Mouse (Mus musculus) thymus, postnatal 10 days (tissue): ENCODE measurements around the gene Trim5.
A peak's percentile ranks its signal among the peaks of the same experiment; 100 is the strongest.
"Not testable (repeated sequence)": the region's sequence is repeated elsewhere in the genome, so short reads cannot be mapped to it uniquely, and the experiment has no call there.

Source experiments
- DNase-seq, 2 experiments: peaks; one replicate each; pipeline ENCODE4 v3.0.0; 2021; ENCODE audit warnings: low spot score in 2 of 2

The Trim5 gene

GRCm38 (mm10) chr7:104287576-104288443 lies at the start of gene Trim5:
Trim5 (minus strand) TSS chr7:104288094.
- not testable (repeated sequence) for DNase-seq

- not testable (repeated sequence) for DNase-seq
These were observed 47.7 kb upstream of the Trim5 start for GRCm38 (mm10) chr7:104335547-104335946.

DNA sequence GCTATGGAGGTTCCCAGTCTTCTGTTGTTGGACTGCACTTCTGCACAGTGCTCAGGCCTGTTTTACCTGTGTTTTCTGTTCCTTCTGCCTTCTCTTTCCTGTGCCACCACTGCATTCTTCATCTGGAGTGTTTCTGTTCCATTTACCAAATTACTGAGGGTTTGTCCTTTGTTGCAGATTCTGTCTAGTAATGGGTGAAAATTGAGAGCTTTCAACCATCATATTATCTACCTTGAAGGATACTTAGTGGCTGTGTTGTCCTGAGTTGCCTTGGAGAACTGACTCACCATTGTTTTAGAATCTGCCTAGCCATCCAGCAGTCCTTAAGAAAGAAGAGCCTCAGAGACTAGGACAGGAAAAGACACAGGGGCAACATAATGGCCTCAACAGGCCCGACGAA lies 41.3 kb upstream of the Trim5 start, which contains the start of gene Trim34b:
Gene Trim34b, plus strand, starts transcription at position 301 of the 400 bp plus-strand sequence.
- DNase-seq, result not testable (repeated sequence)

DNA sequence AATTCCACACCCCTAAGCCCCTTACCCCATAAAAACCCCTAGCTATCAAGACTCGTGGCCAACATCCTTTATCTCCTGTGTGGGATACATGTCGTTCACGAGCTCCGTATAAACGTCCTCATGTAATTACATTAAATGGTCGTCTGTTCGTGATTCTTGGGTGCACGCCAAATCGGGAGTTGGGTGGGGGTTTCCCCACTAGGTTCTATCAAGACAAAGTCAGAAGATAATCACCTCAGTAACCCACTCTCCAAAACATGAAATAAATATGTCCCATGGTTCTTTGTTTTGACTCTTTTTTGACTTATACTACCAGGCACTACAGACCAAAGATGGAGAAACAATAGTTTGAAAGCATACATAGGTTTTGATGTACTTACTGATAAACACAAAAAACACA lies 34.1 kb upstream of the Trim5 start:
- DNase-seq, result no peak

DNA sequence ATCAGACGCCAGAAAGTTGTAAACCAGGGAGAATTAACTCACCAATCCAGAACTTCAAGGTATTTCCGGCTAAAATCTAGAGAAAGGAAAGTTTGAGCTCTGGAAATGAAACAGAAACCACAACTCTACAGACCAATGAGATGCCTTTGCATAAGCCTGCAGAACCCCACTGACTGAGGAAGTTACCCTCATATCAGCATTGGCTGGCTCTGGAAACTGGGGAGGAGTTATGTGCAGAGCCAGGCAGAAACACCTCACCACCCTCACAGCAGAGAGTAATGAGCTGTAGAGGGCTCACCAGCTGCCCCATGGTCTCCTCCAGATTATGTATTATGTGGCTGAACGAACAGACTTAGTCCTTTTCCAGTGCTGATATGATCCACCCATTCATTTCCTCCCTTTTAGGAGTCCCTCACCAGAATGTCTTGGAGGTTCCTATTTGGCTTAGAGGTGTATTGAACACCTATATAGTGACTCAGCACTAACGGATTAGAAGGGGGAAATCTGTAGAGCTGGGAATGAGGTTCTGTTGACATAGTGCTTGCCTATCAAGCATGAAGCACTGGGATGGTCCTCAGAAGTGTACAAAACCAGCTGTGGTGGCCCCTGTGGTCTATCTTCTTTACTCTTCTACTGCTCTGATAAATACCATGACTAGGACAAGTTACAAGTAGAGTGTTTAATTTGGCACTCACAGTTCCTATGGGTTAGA lies 27.6 kb upstream of the Trim5 start, which contains the start of gene Trim12a:
Gene Trim12a, minus strand, starts transcription at position 98 of the 712 bp plus-strand sequence.
- not testable (repeated sequence) for DNase-seq

DNA sequence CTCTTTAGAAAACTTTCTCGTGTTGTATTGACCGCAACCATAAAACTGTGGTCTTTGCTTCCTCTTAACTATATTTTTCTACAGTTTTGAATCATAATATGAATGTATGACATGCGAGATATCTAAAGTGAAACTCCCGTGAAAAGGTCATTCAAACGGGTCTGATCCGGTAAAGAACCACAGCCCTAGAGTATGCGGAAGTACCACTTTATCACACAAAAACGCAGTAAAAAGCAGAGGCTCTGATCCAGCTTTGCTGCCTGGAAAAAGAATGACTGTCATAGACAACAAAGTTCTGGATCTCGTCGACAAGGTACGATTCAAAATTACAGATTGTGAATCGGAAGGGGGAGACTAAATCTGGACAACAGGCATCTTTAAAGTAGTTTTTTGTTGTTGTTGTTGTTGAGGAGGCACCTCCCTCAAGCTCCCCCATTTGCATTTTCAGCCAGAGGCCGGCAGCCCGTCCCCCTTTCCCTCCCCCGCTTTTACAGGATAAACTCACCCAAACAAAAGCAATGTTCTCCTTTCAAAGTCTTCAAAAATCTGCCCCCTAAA lies 27.0 kb upstream of the Trim5 start:
- DNase-seq, result peak in 1 of 2 experiments; percentile 4

- DNase-seq, result no peak
These were observed 3.9 kb upstream of the Trim5 start for GRCm38 (mm10) chr7:104291638-104292400.

GRCm38 (mm10) chr7:104290641-104291040 lies 2.7 kb upstream of the Trim5 start:
- no peak for DNase-seq

DNA sequence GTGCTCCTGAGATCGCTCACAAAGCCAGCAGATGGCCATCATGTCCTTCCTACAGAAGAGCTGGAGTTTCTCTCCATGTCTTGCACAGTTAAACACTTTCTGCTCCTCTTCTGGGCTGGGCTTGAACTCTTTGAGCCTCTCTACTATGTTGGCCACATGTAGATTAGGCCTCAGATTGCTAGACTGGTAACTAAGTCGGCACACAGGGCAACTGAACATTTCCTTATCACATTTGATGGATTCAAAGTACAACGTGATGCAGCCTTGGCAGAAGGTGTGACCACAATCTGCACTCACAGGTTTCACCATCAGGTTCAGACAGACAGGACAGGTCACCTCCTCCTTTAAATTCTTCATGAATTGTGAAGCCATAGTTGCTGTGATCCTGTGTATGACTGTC lies 8.5 kb downstream of the Trim5 start:
- not testable (repeated sequence) for DNase-seq

DNA sequence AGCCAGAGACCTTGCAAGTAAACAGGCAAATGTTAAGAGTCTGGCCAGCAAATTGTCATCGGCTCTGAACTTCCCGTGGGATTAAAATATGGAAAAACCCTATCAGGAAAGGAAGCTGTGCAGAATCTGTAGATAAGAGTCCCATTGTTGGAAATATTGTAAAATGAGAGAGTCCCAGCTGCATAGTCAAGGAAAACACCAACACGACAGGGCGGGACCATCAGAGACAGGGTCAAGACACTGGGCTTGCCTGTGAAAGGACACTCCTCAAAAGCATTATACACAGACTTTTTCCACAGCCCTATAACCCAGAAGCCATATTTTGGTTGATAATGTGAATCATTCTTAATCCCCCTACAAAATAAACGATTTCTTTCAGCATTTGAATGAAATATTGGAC lies 22.6 kb downstream of the Trim5 start:
- DNase-seq, result not testable (repeated sequence)

DNA sequence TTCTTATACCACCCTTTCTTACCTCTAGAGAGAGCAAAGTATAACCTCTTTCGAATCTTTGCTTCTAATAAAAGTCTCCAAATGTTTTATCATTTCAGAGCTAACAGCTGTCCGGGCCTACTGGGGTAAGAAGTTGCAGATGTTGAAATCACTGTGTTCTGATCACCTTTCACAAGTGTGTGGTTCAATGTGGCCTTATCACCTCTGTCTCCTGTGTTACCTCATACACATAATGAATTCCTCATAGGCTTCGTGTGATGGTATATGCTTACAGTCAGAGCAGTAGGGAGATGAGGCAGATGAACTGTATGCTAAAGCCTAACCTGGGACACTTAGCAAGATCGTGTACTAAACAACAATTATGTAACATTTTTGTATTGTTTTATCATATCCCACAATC lies 27.5 kb downstream of the Trim5 start:
- not testable (repeated sequence) for DNase-seq

DNA sequence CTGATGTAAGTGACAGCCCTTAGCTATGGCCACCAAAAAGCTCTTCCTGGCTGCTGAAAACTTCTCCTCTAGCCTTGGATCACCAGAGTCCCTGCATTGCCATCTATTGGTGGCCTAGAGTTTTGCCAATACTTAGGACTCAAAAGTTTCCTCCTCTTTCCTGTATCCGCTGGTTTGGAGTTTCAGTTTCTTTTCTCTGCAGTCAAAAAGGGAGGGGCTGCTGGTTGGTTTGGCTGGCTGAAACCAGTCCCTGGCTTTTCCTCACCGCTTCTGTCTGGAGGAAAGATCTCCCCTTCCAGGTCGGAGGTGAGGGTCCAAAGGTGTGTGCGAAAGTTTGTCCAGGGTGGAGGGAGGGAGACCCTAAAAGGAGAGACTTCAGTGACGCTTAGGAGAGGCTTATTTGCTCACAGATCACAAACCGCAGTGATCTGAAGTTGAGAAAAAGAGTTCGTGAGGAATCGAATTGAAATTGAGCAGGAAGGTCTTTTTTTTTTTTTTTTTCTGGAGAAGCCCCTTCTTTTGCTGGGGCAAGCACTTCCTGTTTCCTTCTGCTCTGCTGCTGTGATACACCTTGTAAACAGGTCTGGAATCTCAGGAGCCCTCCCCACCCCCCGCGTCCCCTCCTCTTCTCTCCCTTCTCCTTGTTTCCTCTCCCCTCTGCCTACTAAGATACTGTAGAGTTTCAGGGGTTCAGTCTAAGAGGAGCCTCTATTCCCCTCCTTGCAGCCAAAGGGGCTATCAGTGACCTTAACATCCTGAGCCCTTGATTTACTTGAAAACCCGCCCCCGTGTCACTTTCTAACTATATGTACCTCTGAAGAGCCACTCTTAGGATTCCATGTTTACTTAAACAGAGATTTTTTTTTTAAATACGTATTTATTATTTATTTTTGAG lies 43.4 kb downstream of the Trim5 start, which contains the start of gene Trim34a:
Gene Trim34a, plus strand, starts transcription at position 171 of the 895 bp plus-strand sequence.
- peak; percentile 44 to 57 for DNase-seq

- no peak for DNase-seq
These were observed 44.3 kb downstream of the Trim5 start for GRCm38 (mm10) chr7:104243616-104244015.

DNA sequence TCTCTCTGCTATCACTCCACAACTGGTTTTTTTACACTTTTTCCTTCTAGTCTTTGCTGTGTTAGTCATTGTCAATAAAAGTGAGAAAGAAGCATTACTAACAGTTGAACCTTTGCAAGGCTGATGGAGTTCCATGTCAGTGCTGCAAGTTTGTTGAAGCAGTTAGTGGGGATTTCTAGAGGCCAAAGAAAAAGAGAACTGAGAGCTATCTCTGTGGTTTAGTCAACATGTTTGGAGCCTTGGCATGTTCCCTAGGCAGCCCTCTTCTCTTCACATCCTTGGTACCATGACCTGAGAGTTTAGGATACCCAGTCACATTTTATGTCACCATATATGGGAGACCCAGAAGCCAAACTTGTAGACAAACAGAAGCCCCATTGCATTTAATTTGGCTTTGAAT lies 47.0 kb downstream of the Trim5 start:
- DNase-seq, result no peak

- DNase-seq, result peak in 1 of 2 experiments; percentile 48
These were observed 56.7 kb downstream of the Trim5 start for GRCm38 (mm10) chr7:104231203-104231602.

GRCm38 (mm10) chr7:104218701-104219569 lies 69.0 kb downstream of the Trim5 start, which contains the start of gene Trim6:
Trim6 (plus strand) TSS chr7:104218793.
- DNase-seq, result no peak

DNA sequence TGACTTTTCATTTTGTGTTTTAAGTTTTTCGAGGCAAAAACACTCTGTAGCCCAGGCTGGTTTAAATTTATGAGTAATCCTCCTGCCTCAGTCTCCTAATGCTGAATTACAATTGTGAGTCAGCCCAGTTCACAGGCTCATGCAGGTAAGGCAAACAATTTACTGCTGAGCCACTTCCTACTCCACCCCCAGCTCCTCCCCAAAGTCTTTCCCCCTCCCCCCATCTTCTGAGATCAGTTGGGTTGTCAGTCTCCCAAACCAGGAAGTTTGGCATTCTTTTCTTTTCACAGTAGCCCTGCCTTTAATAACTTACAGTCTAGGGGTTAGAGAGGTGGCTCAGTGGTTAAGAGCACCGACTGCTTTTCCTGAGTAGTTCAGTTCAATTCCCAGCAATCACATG lies 70.0 kb downstream of the Trim5 start:
- no peak for DNase-seq

GRCm38 (mm10) chr7:104216011-104216535 lies 71.8 kb downstream of the Trim5 start:
- no peak for DNase-seq
